Mouse (Mus musculus) stomach, postnatal 0 days (tissue): ENCODE measurements around the gene Grb10.

Source experiments
- CTCF ChIP-seq: IDR thresholded peaks from 2 replicates; pipeline ENCODE4 v1.5.1; 2016; ENCODE audit warnings: antibody characterized with exemption, low read depth, mild to moderate bottlenecking, moderate library complexity
- EP300 ChIP-seq: optimal IDR thresholded peaks from 2 replicates; pipeline ENCODE3; 2016; ENCODE audit warnings: antibody characterized with exemption

DNA sequence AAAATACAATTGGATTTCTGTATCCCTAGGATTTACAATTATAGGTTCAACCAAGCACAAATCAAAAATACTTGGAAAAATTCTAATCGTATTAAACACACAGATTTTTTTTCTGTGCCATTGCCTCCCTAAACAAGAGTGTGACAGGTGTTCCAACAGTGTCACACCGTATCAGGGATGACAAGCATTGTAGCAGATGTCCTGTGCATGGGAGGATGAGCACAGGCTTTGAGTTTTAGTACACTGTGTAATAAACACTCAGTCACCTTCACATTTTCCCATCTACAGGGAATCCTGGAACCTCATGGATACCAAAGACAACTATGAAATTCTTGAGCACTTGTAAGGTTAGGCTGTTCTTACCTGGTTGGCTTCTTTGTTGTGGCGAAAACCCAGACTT is 51.2 kb downstream of the Grb10 start:
- TF ChIP-seq CTCF (no peak), EP300 (no peak)
